Mouse (Mus musculus): ENCODE data around the gene C2cd4b. TPM values are rescaled to one million over a fixed set of nuclear protein-coding genes. Genes with fewer than 3 reads are reported as not detected.

Gene C2cd4b
- polyA plus RNA-seq, 1 experiment = not detected

GRCm38 (mm10) chr9:67786311-67786710, 27.1 kb downstream of the C2cd4b start:
- Histone ChIP-seq H3K79me2 (ENCODE audit: control insufficient read depth, insufficient read depth) (no peaks in the 10 kb centered on the region), H3ac (ENCODE audit: control insufficient read depth, insufficient read length) (no peak overlapping the region), H3K27me3 (ENCODE audit: control insufficient read depth, insufficient read depth, insufficient read length) (peaks cover 17% of the 10 kb centered on the region), H3K4me3 (no peak overlapping the region), H3K4me2 (ENCODE audit: low read depth) (no peak overlapping the region), H3K36me3 (ENCODE audit: control insufficient read depth, insufficient read depth) (no peaks in the 10 kb centered on the region)
- TF ChIP-seq MAX (IDR thresholded peaks at IDR 0.05; ENCODE audit: low read depth) (no peak), MYOD1 (IDR thresholded peaks at IDR 0.05; ENCODE audit: control insufficient read depth in 1 of 3, insufficient read length in 2 of 3, low read depth in 2 of 3) (no peak), TCF3 (IDR thresholded peaks at IDR 0.05; ENCODE audit: insufficient read length, low read depth) (no peak), TCF12 (IDR thresholded peaks at IDR 0.05; ENCODE audit: insufficient read depth, poor library complexity, severe bottlenecking) (no peak), CEBPB (IDR thresholded peaks at IDR 0.05; ENCODE audit: insufficient read depth, poor library complexity, severe bottlenecking) (no peak), USF1 (IDR thresholded peaks at IDR 0.05; ENCODE audit: low read depth) (no peak)

- Histone ChIP-seq H3K79me2 (ENCODE audit: control insufficient read depth, insufficient read depth) (no peaks in the 10 kb centered on the region), H3K27me3 (ENCODE audit: control insufficient read depth, insufficient read depth, insufficient read length) (peaks cover 13% of the 10 kb centered on the region), H3K36me3 (ENCODE audit: control insufficient read depth, insufficient read depth) (no peaks in the 10 kb centered on the region), H3K4me3 (no peak overlapping the region), H3ac (ENCODE audit: control insufficient read depth, insufficient read length) (no peak overlapping the region), H3K4me2 (ENCODE audit: low read depth) (no peak overlapping the region)
- TF ChIP-seq POLR2A (IDR thresholded peaks at IDR 0.05; ENCODE audit: insufficient read length, low read depth) (no peak), MYOG (IDR thresholded peaks at IDR 0.05; ENCODE audit: control insufficient read depth in 1 of 3, insufficient read depth in 1 of 3, insufficient read length in 2 of 3, low read depth in 2 of 3) (no peak), CEBPB (IDR thresholded peaks at IDR 0.05; ENCODE audit: insufficient read depth, poor library complexity, severe bottlenecking) (no peak), REST (IDR thresholded peaks at IDR 0.05; ENCODE audit: insufficient read depth, insufficient read length) (no peak)
These were observed 28.4 kb downstream of the C2cd4b start for GRCm38 (mm10) chr9:67787671-67788070.

- Histone ChIP-seq H3K4me3 (no peak overlapping the region), H3K27me3 (ENCODE audit: control insufficient read depth, insufficient read depth, insufficient read length) (peaks cover 15% of the 10 kb centered on the region), H3K79me2 (ENCODE audit: control insufficient read depth, insufficient read depth) (no peaks in the 10 kb centered on the region), H3K36me3 (ENCODE audit: control insufficient read depth, insufficient read depth) (no peaks in the 10 kb centered on the region), H3ac (ENCODE audit: control insufficient read depth, insufficient read length) (no peak overlapping the region), H3K4me2 (ENCODE audit: low read depth) (no peak overlapping the region)
- TF ChIP-seq CEBPB (IDR thresholded peaks at IDR 0.05; ENCODE audit: insufficient read depth, poor library complexity, severe bottlenecking) = no peak
- no peak for TF ChIP-seq USF1 (IDR thresholded peaks at IDR 0.05; ENCODE audit: low read depth)
- no peak for TF ChIP-seq MYOD1 (IDR thresholded peaks at IDR 0.05; ENCODE audit: control insufficient read depth in 1 of 3, insufficient read length in 2 of 3, low read depth in 2 of 3)
- no peak for TF ChIP-seq MYOG (IDR thresholded peaks at IDR 0.05; ENCODE audit: control insufficient read depth in 1 of 3, insufficient read depth in 1 of 3, insufficient read length in 2 of 3, low read depth in 2 of 3)
- no peak for TF ChIP-seq TCF3 (IDR thresholded peaks at IDR 0.05; ENCODE audit: insufficient read length, low read depth)
- no peak for TF ChIP-seq E2F4 (IDR thresholded peaks at IDR 0.05; ENCODE audit: insufficient read depth)
- TF ChIP-seq SRF (IDR thresholded peaks at IDR 0.05; ENCODE audit: control insufficient read depth, insufficient read length, low read depth) = no peak
- TF ChIP-seq REST (IDR thresholded peaks at IDR 0.05; ENCODE audit: insufficient read depth, insufficient read length) = no peak
- TF ChIP-seq MAX (IDR thresholded peaks at IDR 0.05; ENCODE audit: low read depth) = no peak
- TF ChIP-seq TCF12 (IDR thresholded peaks at IDR 0.05; ENCODE audit: insufficient read depth, poor library complexity, severe bottlenecking) = no peak
- no peak for TF ChIP-seq POLR2AphosphoS2 (IDR thresholded peaks at IDR 0.05; ENCODE audit: insufficient read length, low read depth)
- TF ChIP-seq POLR2A (IDR thresholded peaks at IDR 0.05; ENCODE audit: insufficient read length, low read depth) = no peak
These were observed 33.2 kb downstream of the C2cd4b start for GRCm38 (mm10) chr9:67792405-67792804.

- Histone ChIP-seq H3K4me3 (no peak overlapping the region), H3ac (ENCODE audit: control insufficient read depth, insufficient read length) (no peak overlapping the region), H3K4me2 (ENCODE audit: low read depth) (no peak overlapping the region), H3K79me2 (ENCODE audit: control insufficient read depth, insufficient read depth) (no peaks in the 10 kb centered on the region), H3K36me3 (ENCODE audit: control insufficient read depth, insufficient read depth) (no peaks in the 10 kb centered on the region), H3K27me3 (ENCODE audit: control insufficient read depth, insufficient read depth, insufficient read length) (peaks cover 14% of the 10 kb centered on the region)
- TF ChIP-seq REST (IDR thresholded peaks at IDR 0.05; ENCODE audit: insufficient read depth, insufficient read length) (no peak), MYOD1 (IDR thresholded peaks at IDR 0.05; ENCODE audit: control insufficient read depth in 1 of 3, insufficient read length in 2 of 3, low read depth in 2 of 3) (no peak), MYOG (IDR thresholded peaks at IDR 0.05; ENCODE audit: control insufficient read depth in 1 of 3, insufficient read depth in 1 of 3, insufficient read length in 2 of 3, low read depth in 2 of 3) (no peak), CEBPB (IDR thresholded peaks at IDR 0.05; ENCODE audit: insufficient read depth, poor library complexity, severe bottlenecking) (no peak), TCF3 (IDR thresholded peaks at IDR 0.05; ENCODE audit: insufficient read length, low read depth) (no peak), USF1 (IDR thresholded peaks at IDR 0.05; ENCODE audit: low read depth) (no peak)
These were observed 34.3 kb downstream of the C2cd4b start for GRCm38 (mm10) chr9:67793501-67793900.

GRCm38 (mm10) chr9:67794216-67794615, 35.0 kb downstream of the C2cd4b start:
- no peak for TF ChIP-seq SRF (IDR thresholded peaks at IDR 0.05; ENCODE audit: control insufficient read depth, insufficient read length, low read depth)
- no peak for TF ChIP-seq MAX (IDR thresholded peaks at IDR 0.05; ENCODE audit: low read depth)
- TF ChIP-seq USF1 (IDR thresholded peaks at IDR 0.05; ENCODE audit: low read depth) = no peak
- no peak for TF ChIP-seq REST (IDR thresholded peaks at IDR 0.05; ENCODE audit: insufficient read depth, insufficient read length)
- no peak for TF ChIP-seq POLR2A (IDR thresholded peaks at IDR 0.05; ENCODE audit: insufficient read length, low read depth)
- no peak for TF ChIP-seq MYOD1 (IDR thresholded peaks at IDR 0.05; ENCODE audit: control insufficient read depth in 1 of 3, insufficient read length in 2 of 3, low read depth in 2 of 3)
- TF ChIP-seq POLR2AphosphoS2 (IDR thresholded peaks at IDR 0.05; ENCODE audit: insufficient read length, low read depth) = no peak
- no peak for TF ChIP-seq TCF12 (IDR thresholded peaks at IDR 0.05; ENCODE audit: insufficient read depth, poor library complexity, severe bottlenecking)
- no peak for TF ChIP-seq TCF3 (IDR thresholded peaks at IDR 0.05; ENCODE audit: insufficient read length, low read depth)
- no peak for TF ChIP-seq MYOG (IDR thresholded peaks at IDR 0.05; ENCODE audit: control insufficient read depth in 1 of 3, insufficient read depth in 1 of 3, insufficient read length in 2 of 3, low read depth in 2 of 3)
- TF ChIP-seq CEBPB (IDR thresholded peaks at IDR 0.05; ENCODE audit: insufficient read depth, poor library complexity, severe bottlenecking) = no peak
- TF ChIP-seq E2F4 (IDR thresholded peaks at IDR 0.05; ENCODE audit: insufficient read depth) = no peak
- Histone ChIP-seq H3K4me2 (ENCODE audit: low read depth) (no peak overlapping the region), H3K4me3 (no peak overlapping the region), H3K36me3 (ENCODE audit: control insufficient read depth, insufficient read depth) (no peaks in the 10 kb centered on the region), H3K79me2 (ENCODE audit: control insufficient read depth, insufficient read depth) (no peaks in the 10 kb centered on the region), H3ac (ENCODE audit: control insufficient read depth, insufficient read length) (no peak overlapping the region), H3K27me3 (ENCODE audit: control insufficient read depth, insufficient read depth, insufficient read length) (peaks cover 7% of the 10 kb centered on the region)
